Mouse (Mus musculus) limb, embryonic 12.5 days (tissue): Measurements from ENCODE around the gene Olfr102. TPM values are rescaled to one million over a fixed set of nuclear protein-coding genes. Genes with fewer than 3 reads are reported as not detected.

ENCODE experiments used
- ATAC-seq: fragments of 200-750 bp; cut with Nextera tagmentation; 2 replicates; pipeline ENCODE4 v1.8.0; 2017; ENCODE audit warnings: low read depth, moderate TSS enrichment; ENCODE audit not compliant: insufficient number of reproducible peaks, insufficient read depth, low FRiP score, low TSS enrichment
- H3K27ac ChIP-seq: fragments of 300-500 bp; sonication (generic); 2 replicates; pipeline ENCODE4 v1.5.1; 2016; ENCODE audit warnings: mild to moderate bottlenecking, moderate library complexity
- H3K27me3 ChIP-seq: fragments of 300-500 bp; sonication (generic); 2 replicates; pipeline ENCODE4 v1.6.1; 2016; ENCODE audit warnings: mild to moderate bottlenecking, moderate library complexity
- H3K36me3 ChIP-seq: fragments of 300-500 bp; sonication (generic); 2 replicates; pipeline ENCODE4 v1.6.1; 2016; ENCODE audit warnings: mild to moderate bottlenecking, moderate library complexity
- H3K4me1 ChIP-seq: fragments of 300-500 bp; sonication (generic); replicated peaks from 2 replicates; pipeline ENCODE4 v1.6.1; 2016
- H3K4me2 ChIP-seq: fragments of 300-500 bp; sonication (generic); 2 replicates; pipeline ENCODE4 v1.6.1; 2016; ENCODE audit warnings: mild to moderate bottlenecking, moderate library complexity
- H3K4me3 ChIP-seq: fragments of 300-500 bp; sonication (generic); replicated peaks from 2 replicates; pipeline ENCODE4 v1.5.1; 2016; ENCODE audit warnings: mild to moderate bottlenecking
- H3K9ac ChIP-seq: fragments of 300-500 bp; sonication (generic); replicated peaks from 2 replicates; pipeline ENCODE4 v1.6.1; 2016; ENCODE audit warnings: mild to moderate bottlenecking, moderate library complexity
- H3K9me3 ChIP-seq: fragments of 300-500 bp; sonication (generic); 2 replicates; pipeline ENCODE4 v1.6.1; 2016; ENCODE audit warnings: mild to moderate bottlenecking, moderate library complexity
- WGBS: fragments of 180-500 bp; shearing (Covaris S2); methylation state at CpG from one replicate; pipeline ENCODE4 v1.1.7; 2016; 5-methylcytosine and 5-hydroxymethylcytosine counted together
- polyA plus RNA-seq: library from polyadenylated mRNA; unstranded; fragments of >200 nt; fragmentation: Nextera tagmentation; extraction: Ambion mirVana; gene quantifications from 2 replicates; pipeline ENCODE4 v1.2.1, GENCODE M21; 2016

The Olfr102 gene
- polyA plus RNA-seq, result not detected in 2 replicates

DNA sequence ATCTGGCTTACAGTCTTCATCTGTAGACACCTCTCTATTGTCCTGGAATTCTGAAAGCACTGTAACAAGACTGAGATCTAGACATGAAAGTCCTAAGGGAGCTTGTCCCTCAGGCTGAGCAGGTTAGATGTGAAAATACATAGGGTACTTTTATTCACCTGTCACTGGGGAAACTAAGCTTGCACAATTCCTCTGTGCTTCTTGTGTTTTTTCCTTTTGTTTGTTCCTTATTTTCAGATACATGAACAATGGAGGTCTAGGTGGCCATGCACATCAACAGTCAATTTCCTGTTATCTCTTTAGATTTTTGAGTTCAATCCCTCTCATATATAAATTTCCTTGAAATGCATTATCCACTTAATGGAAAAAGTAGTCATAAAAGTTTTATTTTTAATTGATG is at the start of gene Olfr102:
Gene Olfr102, minus strand, starts transcription at position 101 of the 400 bp plus-strand sequence.
- no peak for ATAC-seq
- H3K9me3 ChIP-seq, result 0 out of 2 replicates have a peak, but pooled peaks cover 4% of the 10 kb centered on the region
- H3K4me3 ChIP-seq, result no peak within 1 kb of the TSS

DNA sequence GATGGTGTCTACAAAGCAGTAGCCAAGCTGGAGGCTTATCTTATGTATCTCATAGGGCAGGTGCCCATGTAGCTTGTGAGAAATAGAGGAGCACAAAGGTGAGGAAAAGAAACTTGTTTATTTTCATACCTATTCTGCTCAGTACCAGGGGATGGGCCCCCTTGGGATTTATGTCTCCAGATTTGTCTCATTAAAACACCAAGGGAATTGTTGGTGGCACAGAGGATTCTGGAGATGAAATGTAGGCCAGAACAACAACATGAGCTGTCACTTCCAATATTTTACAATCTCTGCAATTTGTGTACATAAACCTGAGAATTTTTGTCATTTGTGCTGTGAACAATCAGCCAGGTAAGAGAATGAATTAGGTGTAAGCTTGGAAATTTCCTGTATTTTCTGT is 42.4 kb upstream of the Olfr102 start, which contains the start of gene Olfr104-ps:
Gene Olfr104-ps, plus strand, starts transcription at position 301 of the 400 bp plus-strand sequence.
- Histone ChIP-seq H3K9ac (no peak within 1 kb of the TSS), H3K9me3 (no peaks in the 10 kb centered on the region), H3K27me3 (no peaks in the 10 kb centered on the region), H3K27ac (no peak within 1 kb of the TSS), H3K36me3 (no peaks in the 10 kb centered on the region), H3K4me2 (no peak within 1 kb of the TSS), H3K4me3 (no peak within 1 kb of the TSS), H3K4me1 (no peaks in the 10 kb centered on the region)
- ATAC-seq, result no peak

More for the DNA sequence above, at the start of gene Olfr102:
- Histone ChIP-seq H3K27me3 (no peaks in the 10 kb centered on the region), H3K27ac (no peak within 1 kb of the TSS), H3K4me1 (no peaks in the 10 kb centered on the region), H3K9ac (no peak within 1 kb of the TSS), H3K36me3 (no peaks in the 10 kb centered on the region), H3K4me2 (no peak within 1 kb of the TSS)

DNA sequence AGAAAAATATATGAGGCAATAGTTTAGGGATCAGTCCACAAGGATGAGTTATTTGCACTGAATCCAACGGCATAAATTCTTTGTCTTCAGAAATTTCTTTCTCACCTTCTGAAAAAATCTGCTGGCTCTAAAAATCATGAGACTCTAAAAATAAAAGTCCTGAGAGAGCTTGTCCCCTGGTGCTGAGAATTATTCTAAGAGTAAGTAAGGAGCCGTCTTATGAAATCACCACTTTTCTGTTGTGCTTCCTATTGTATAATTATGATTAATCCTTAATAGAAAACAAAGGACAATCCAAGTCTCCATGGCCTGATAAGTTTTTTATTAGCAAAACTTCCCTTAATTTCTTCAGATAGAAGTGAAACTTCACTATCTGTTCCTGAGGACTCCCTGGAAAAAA is 22.7 kb upstream of the Olfr102 start, which contains the start of gene Olfr103:
Gene Olfr103, minus strand, starts transcription at position 101 of the 400 bp plus-strand sequence.
- H3K9me3 ChIP-seq, result 0 out of 2 replicates have a peak, but pooled peaks cover 6% of the 10 kb centered on the region
- H3K4me1 ChIP-seq, result no peaks in the 10 kb centered on the region
- no peak within 1 kb of the TSS for H3K9ac ChIP-seq
- 90% methylated on average over 2 of the region's 2 CpGs for WGBS
- no peaks in the 10 kb centered on the region for H3K27me3 ChIP-seq
- no peak for ATAC-seq
- no peak within 1 kb of the TSS for H3K4me2 ChIP-seq
- H3K4me3 ChIP-seq, result no peak within 1 kb of the TSS
- H3K36me3 ChIP-seq, result no peaks in the 10 kb centered on the region
- H3K27ac ChIP-seq, result no peak within 1 kb of the TSS

DNA sequence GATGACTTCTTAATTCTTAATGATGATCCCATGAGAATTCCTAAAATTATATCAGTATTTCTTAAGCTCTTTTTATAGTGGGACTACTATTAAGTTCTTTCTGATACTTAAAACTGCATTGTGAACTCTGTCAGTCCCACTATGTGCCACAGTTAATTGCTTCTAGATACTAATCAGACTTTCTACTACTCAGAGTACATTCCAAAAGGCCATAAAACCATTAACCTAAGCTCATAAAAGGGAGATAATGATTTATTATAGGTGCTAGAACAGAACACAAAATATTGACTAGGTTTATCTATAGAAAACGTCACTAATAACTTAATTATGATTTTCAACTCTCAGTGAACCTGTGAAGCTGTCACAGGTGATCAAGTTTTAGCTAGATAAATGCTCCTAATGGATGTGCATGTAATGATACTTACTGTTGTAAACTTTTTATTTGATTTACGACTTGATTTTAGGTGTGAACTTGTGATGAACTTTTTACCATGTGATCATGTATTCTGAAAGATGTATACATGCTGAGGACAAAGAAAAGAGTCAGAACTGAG is 6.6 kb downstream of the Olfr102 start:
- Histone ChIP-seq H3K9me3 (no peaks in the 10 kb centered on the region), H3K36me3 (no peaks in the 10 kb centered on the region), H3K4me1 (no peaks in the 10 kb centered on the region), H3K9ac (no peak overlapping the region), H3K27me3 (no peaks in the 10 kb centered on the region), H3K4me2 (no peak overlapping the region), H3K4me3 (no peak overlapping the region), H3K27ac (no peak overlapping the region)
- no peak for ATAC-seq
- 37% methylated on average over 2 of the region's 2 CpGs for WGBS

DNA sequence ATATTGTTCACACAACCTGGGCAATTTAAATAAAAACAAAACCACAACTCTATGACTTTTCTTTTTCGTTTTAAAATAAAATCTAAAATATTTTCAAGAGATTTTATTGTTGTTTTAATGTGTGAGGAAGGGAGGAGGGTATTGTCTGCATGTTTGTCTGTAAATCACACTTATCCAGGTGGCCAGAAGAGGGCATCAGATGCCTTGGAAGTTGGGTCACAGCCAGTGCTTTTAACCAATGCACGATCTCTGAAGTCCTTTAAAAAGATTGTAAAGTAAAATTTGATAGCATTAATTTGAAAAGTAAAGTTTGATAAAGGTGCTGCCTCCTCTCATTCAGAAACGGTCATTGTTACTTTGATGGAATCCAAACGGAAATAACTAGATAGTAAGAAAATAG is 8.4 kb downstream of the Olfr102 start:
- Histone ChIP-seq H3K9ac (no peak overlapping the region), H3K4me1 (no peaks in the 10 kb centered on the region), H3K27me3 (no peaks in the 10 kb centered on the region), H3K9me3 (no peaks in the 10 kb centered on the region), H3K27ac (no peak overlapping the region), H3K4me2 (no peak overlapping the region), H3K36me3 (no peaks in the 10 kb centered on the region), H3K4me3 (no peak overlapping the region)
- ATAC-seq, result no peak
- 34% methylated on average over 4 of the region's 4 CpGs for WGBS

DNA sequence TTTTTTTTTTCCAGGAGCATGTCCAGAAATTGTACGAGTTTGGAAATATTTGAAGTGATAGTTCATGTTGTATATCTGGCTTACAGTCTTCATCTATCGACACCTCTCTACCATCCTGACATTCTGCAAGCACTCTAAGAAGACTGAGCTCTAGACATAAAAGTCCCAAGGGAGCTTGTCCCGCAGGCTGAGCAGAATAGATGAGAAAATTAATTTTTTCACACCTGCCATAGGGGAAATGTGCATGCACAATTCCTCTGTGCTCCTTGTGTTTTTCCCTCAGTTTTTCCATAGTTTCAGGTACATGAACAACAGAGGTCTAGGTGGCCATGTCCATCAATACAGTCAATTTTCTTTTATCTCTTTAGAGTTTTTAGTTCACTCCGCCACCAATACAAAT is 12.6 kb downstream of the Olfr102 start, which contains the start of gene Olfr101:
Gene Olfr101, minus strand, starts transcription at position 101 of the 400 bp plus-strand sequence.
- Histone ChIP-seq H3K27ac (no peak within 1 kb of the TSS), H3K9ac (no peak within 1 kb of the TSS), H3K4me1 (no peaks in the 10 kb centered on the region), H3K9me3 (no peaks in the 10 kb centered on the region), H3K4me2 (no peak within 1 kb of the TSS), H3K36me3 (no peaks in the 10 kb centered on the region), H3K27me3 (no peaks in the 10 kb centered on the region), H3K4me3 (no peak within 1 kb of the TSS)
- no peak for ATAC-seq
- 82% methylated on average over 4 of the region's 4 CpGs for WGBS

DNA sequence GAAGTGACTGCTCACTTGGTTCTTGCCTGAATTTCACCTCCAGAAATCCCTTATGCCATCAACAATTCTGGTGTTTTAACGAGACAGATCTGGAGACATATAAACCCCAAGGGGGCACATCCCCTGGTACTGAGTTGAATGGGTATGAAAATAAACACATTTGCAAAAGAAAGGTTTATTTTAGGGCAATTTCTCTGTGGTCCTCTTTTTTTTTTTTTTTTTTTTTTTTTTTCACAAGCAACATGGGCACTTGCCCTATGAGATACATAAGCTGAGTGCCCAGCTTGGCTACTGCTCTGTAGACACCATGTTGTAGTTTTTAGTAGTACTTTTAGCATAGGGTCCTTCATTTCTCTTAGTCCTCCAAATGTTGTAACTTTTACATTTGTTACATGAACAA is 33.5 kb downstream of the Olfr102 start, which contains the start of gene Olfr99:
Gene Olfr99, minus strand, starts transcription at position 101 of the 400 bp plus-strand sequence.
- no peak for ATAC-seq
- H3K36me3 ChIP-seq, result no peaks in the 10 kb centered on the region
- 72% methylated on average over 1 of the region's 1 CpGs for WGBS

DNA sequence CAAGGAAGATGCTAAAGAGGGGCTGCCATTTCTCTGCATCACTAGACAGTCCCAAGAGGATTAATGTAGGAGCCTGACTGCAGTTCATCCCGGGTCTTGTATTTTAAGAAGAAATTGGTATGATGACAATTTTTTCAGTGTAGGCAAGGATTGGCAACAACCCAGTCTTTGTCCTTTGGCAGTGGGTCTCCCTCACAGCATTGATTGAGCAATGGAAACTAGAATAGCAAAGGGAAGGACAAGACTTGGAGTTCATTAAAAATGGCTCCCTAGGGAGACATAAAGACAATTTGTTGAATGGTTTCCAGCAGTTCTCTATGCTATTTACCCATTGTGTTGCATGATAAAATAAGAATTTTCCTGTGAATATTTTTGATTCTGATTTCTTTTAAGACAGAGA is 36.5 kb downstream of the Olfr102 start:
- WGBS, result 85% methylated on average over 1 of the region's 1 CpGs
- no peak overlapping the region for H3K4me3 ChIP-seq
- H3K4me2 ChIP-seq, result no peak overlapping the region
- no peaks in the 10 kb centered on the region for H3K9me3 ChIP-seq
- H3K27me3 ChIP-seq, result no peaks in the 10 kb centered on the region
- no peak overlapping the region for H3K27ac ChIP-seq
- no peaks in the 10 kb centered on the region for H3K4me1 ChIP-seq
- ATAC-seq, result no peak
- no peak overlapping the region for H3K9ac ChIP-seq
- no peaks in the 10 kb centered on the region for H3K36me3 ChIP-seq

More for the DNA sequence above, 33.5 kb downstream of the Olfr102 start, which contains the start of gene Olfr99:
- no peaks in the 10 kb centered on the region for H3K4me1 ChIP-seq
- H3K9ac ChIP-seq, result no peak within 1 kb of the TSS
- no peak within 1 kb of the TSS for H3K27ac ChIP-seq
- no peaks in the 10 kb centered on the region; the same call in 1 of the 2 replicates for H3K9me3 ChIP-seq
- no peaks in the 10 kb centered on the region for H3K27me3 ChIP-seq
- H3K4me3 ChIP-seq, result no peak within 1 kb of the TSS
- H3K4me2 ChIP-seq, result no peak within 1 kb of the TSS

DNA sequence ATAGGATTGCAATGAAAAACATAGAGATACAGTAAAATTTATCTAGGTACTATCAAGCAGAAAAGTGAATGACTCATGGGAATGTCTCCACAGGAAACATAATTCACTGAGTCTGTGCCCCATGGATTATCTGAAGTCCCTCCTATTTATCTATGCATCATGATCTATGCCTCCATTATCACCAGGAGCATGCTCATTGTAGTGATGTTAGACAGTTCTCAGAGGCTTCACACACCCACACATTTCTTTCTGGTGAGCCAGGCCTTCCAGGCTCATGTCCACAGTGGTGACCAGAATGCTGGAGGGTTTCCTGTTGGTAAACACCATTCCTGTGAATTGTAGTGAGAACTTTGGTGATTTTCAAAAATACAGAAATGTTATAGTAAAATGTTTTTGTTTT is 40.3 kb downstream of the Olfr102 start:
- no peaks in the 10 kb centered on the region for H3K9me3 ChIP-seq
- no peak overlapping the region for H3K4me3 ChIP-seq
- no peaks in the 10 kb centered on the region for H3K4me1 ChIP-seq
- no peak overlapping the region for H3K4me2 ChIP-seq
- no peak for ATAC-seq
- no peaks in the 10 kb centered on the region for H3K27me3 ChIP-seq
- no peak overlapping the region for H3K9ac ChIP-seq
- H3K27ac ChIP-seq, result no peak overlapping the region
- H3K36me3 ChIP-seq, result no peaks in the 10 kb centered on the region

DNA sequence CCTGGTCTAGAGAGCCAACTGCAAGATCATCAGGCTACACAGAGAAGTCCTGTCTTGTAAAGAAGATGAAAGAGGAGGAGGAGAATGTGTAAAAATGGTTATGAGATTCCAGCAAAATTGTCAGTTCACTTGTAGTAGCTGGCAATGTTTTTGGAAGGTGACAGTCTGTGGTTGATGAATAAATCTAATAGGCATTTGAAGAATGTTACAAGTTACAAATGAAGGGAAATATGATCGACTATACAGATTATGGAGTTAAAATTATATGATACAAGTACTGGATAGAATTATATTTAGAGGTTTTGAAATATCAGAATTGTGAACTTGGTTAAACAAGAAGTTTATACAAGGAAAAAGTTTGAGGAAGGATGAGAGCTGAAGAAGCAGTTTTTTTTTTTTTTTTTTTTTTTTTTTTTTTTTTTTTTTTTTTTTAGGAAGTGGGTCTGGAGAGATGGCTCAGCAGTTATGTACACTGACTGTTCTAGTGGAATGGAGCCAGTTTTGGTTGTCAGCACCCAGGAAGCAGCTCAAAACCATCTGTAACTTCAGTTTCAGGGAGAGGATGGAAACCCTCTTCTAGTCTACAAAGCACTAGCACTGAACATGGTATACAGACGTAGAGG is 41.1 kb downstream of the Olfr102 start:
- Histone ChIP-seq H3K27ac (no peak overlapping the region), H3K4me1 (no peaks in the 10 kb centered on the region), H3K36me3 (no peaks in the 10 kb centered on the region), H3K4me2 (no peak overlapping the region), H3K27me3 (peaks cover 4% of the 10 kb centered on the region; the same call in 1 of the 2 replicates), H3K9ac (no peak overlapping the region), H3K4me3 (no peak overlapping the region), H3K9me3 (no peaks in the 10 kb centered on the region)
- ATAC-seq, result no peak
- 97% methylated on average over 2 of the region's 2 CpGs for WGBS

DNA sequence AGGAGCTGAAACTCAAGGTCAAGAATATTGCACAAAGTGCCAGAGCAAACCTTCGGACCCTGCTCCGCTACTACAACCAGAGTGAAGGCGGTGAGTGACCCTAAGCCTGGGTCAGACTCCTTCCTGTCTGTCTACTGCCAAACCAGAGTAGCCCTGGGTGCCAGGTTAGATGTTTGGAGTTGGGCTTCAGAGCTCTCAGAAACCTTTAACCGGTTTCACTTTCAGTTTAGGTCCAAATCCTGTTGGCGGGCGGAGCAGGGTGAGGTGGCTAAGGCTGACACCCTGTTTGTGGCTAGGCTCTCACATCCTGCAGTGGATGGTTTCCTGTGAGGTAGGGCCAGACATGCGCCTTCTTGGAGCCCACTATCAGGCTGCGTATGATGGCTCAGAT is 46.2 kb downstream of the Olfr102 start:
- no peak overlapping the region for H3K9ac ChIP-seq
- no peaks in the 10 kb centered on the region for H3K4me1 ChIP-seq
- H3K9me3 ChIP-seq, result no peaks in the 10 kb centered on the region
- H3K4me3 ChIP-seq, result peak overlapping the region; percentile 47
- peaks cover 6% of the 10 kb centered on the region; the same call in 1 of the 2 replicates for H3K27me3 ChIP-seq
- 61% methylated on average over 8 of the region's 8 CpGs for WGBS
- no peak overlapping the region for H3K27ac ChIP-seq
- H3K4me2 ChIP-seq, result peak overlapping the region; percentile 93
- peak; percentile 41; the same call in 1 of the 2 replicates for ATAC-seq
- H3K36me3 ChIP-seq, result no peaks in the 10 kb centered on the region
